Mouse (Mus musculus): Measurements from ENCODE around the gene Nlrp4f. TPM values are rescaled to one million over a fixed set of nuclear protein-coding genes. Genes with fewer than 3 reads are reported as not detected.

The Nlrp4f gene
- polyA plus RNA-seq, 1 experiment from 2014 or later, result not detected

DNA sequence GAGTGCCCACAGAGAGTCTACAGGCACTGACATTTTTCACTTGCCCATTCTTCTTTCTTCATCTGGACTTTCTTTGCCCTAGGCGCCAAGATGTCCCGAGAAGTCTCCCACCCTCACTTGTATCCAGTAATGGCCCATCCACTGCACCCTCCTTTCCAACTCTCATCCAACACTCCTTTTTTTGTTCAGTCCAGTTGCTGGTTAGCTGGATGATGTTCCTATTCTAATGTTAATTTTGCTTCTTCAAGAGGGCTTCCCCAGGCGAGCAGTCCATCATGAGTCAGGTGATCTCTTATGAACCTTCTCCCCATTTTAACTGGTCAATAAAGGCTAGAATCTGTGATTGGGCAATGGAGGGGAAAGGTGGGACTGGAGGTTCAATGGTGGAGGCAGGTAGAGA is 31.7 kb downstream of the Nlrp4f start:
- no peaks in the 10 kb centered on the region for H3K9me3 ChIP-seq (ENCODE audit: low read length)
- no peaks in the 10 kb centered on the region for H3K27me3 ChIP-seq (ENCODE audit: insufficient read depth, low read length)
- WGBS (ENCODE audit: insufficient replicate concordance), result 56% methylated on average over 3 of the region's 3 CpGs
- no peak for DNase-seq
- H3K27ac ChIP-seq (ENCODE audit: low read depth), result no peak overlapping the region
- H3K4me3 ChIP-seq (ENCODE audit: low read depth, low read length), result no peak overlapping the region
- no peaks in the 10 kb centered on the region for H3K36me3 ChIP-seq (replicated peaks; ENCODE audit: insufficient read depth, low read length)
- no peak for ATAC-seq
- peaks cover 5% of the 10 kb centered on the region; the same call in 1 of the 2 replicates for H3K4me1 ChIP-seq (ENCODE audit: insufficient read depth)
- TF ChIP-seq CTCF (IDR thresholded peaks at IDR 0.05; ENCODE audit: low read depth), result no peak
- no peak for TF ChIP-seq EP300 (IDR thresholded peaks at IDR 0.05; ENCODE audit: low read depth)
- H3K9ac ChIP-seq (replicated peaks), result no peak overlapping the region
- H3K4me2 ChIP-seq (ENCODE audit: low read depth, low read length), result no peak overlapping the region

DNA sequence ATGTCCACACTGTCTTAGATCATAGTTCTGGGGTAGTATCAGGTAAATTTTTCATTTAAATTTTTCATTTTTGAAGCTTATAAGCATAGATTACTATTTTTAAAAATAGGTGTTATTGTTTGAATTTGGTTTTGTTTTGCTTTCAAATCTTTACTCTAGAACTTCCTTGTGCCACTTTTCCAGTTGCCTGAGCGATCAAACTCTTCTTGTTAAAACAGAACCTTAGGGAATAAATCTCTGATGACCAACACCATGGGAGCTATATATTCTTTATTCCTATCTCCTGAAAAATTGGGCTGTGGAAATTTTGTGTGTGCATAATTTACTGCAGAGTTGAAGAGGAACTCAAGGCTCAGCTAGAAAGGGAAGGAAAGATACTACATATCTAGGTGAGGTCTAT is 55.8 kb downstream of the Nlrp4f start, which contains the start of gene Olfr466:
TSS of gene Olfr466 (plus strand) at position 301 of the 400 bp plus-strand sequence.
- Histone ChIP-seq H3K4me3 (ENCODE audit: low read depth, low read length) (no peak within 1 kb of the TSS), H3K9ac (replicated peaks) (no peak within 1 kb of the TSS), H3K4me1 (ENCODE audit: insufficient read depth) (no peaks in the 10 kb centered on the region), H3K27ac (ENCODE audit: low read depth) (no peak within 1 kb of the TSS), H3K36me3 (replicated peaks; ENCODE audit: insufficient read depth, low read length) (no peaks in the 10 kb centered on the region), H3K4me2 (ENCODE audit: low read depth, low read length) (no peak within 1 kb of the TSS), H3K9me3 (ENCODE audit: low read length) (no peaks in the 10 kb centered on the region), H3K27me3 (ENCODE audit: insufficient read depth, low read length) (no peaks in the 10 kb centered on the region)
- DNase-seq (no peak), ATAC-seq (no peak)
- 60% methylated on average over 1 of the region's 1 CpGs for WGBS (ENCODE audit: insufficient replicate concordance)
- TF ChIP-seq CTCF (IDR thresholded peaks at IDR 0.05; ENCODE audit: low read depth) (no peak), EP300 (IDR thresholded peaks at IDR 0.05; ENCODE audit: low read depth) (no peak)

DNA sequence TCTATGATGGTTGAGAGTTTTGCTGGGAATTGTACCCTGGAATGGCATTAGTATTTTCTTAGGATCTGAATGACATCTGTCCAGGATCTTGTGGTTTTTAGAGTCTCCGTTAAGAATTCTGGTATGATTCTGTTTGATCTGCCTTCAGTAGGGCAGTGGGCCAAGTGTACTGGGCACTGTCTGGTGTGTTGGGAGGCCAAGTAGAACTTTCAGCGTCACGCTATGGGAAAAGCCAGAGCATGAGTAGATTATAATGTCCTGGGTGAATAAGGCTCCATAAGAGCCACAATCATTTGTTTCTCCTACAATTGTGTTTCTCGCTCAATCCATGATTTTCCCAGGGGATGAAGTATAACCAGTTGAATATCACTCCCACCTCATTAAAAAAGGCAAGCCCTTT is 68.0 kb downstream of the Nlrp4f start, which contains the start of gene Olfr465-ps1:
TSS of gene Olfr465-ps1 (plus strand) at position 301 of the 400 bp plus-strand sequence.
- Histone ChIP-seq H3K27ac (ENCODE audit: low read depth) (no peak within 1 kb of the TSS), H3K4me1 (ENCODE audit: insufficient read depth) (no peaks in the 10 kb centered on the region), H3K36me3 (replicated peaks; ENCODE audit: insufficient read depth, low read length) (no peaks in the 10 kb centered on the region), H3K4me2 (ENCODE audit: low read depth, low read length) (no peak within 1 kb of the TSS), H3K27me3 (ENCODE audit: insufficient read depth, low read length) (no peaks in the 10 kb centered on the region), H3K9ac (replicated peaks) (no peak within 1 kb of the TSS), H3K4me3 (ENCODE audit: low read depth, low read length) (no peak within 1 kb of the TSS), H3K9me3 (ENCODE audit: low read length) (no peaks in the 10 kb centered on the region)
- no peak for ATAC-seq
- DNase-seq, result no peak
- 69% methylated on average over 4 of the region's 4 CpGs for WGBS (ENCODE audit: insufficient replicate concordance)
- TF ChIP-seq EP300 (IDR thresholded peaks at IDR 0.05; ENCODE audit: low read depth), result no peak
- TF ChIP-seq CTCF (IDR thresholded peaks at IDR 0.05; ENCODE audit: low read depth), result no peak

Other genes with a start within 250 kb of the Nlrp4f start
- gene Spata31d1c, start 172.9 kb downstream of the Nlrp4f start, polyA plus RNA-seq (2015; fragmentation: Nextera tagmentation; extraction: Ambion mirVana), result not detected in 2 replicates
- gene Prss47, start 153.2 kb downstream of the Nlrp4f start, polyA plus RNA-seq (2015; fragmentation: Nextera tagmentation; extraction: Ambion mirVana), result not detected in 2 replicates
- 25.4 and 27.0 TPM in 2 replicates for gene Mfsd14b, start 93.0 kb downstream of the Nlrp4f start, polyA plus RNA-seq (2015; fragmentation: Nextera tagmentation; extraction: Ambion mirVana)
- not detected in 2 replicates for gene Olfr465-ps1, start 67.9 kb downstream of the Nlrp4f start, polyA plus RNA-seq (2015; fragmentation: Nextera tagmentation; extraction: Ambion mirVana)
- not detected in 2 replicates for gene Olfr466, start 55.7 kb downstream of the Nlrp4f start, polyA plus RNA-seq (2015; fragmentation: Nextera tagmentation; extraction: Ambion mirVana)
- gene Gm10775, start 53.6 kb upstream of the Nlrp4f start, polyA plus RNA-seq (2015; fragmentation: Nextera tagmentation; extraction: Ambion mirVana), result not detected in 2 replicates
- gene Zfp369, start 72.8 kb upstream of the Nlrp4f start, polyA plus RNA-seq (2015; fragmentation: Nextera tagmentation; extraction: Ambion mirVana), result 2.5 and 2.7 TPM in 2 replicates